Mouse (Mus musculus) limb, embryonic 10.5 days (tissue): ENCODE measurements around the gene Pcsk1n. TPM values are rescaled to one million over a fixed set of nuclear protein-coding genes. Genes with fewer than 3 reads are reported as not detected.
A peak's percentile ranks its signal among the peaks of the same experiment; 100 is the strongest.
"Not testable (repeated sequence)": the region's sequence is repeated elsewhere in the genome, so short reads cannot be mapped to it uniquely, and the experiment has no call there.

ENCODE experiments used
- DNase-seq: peaks from one replicate; pipeline ENCODE4 v3.0.0-alpha.2; 2017; ENCODE audit warnings: low spot score
- H3K27ac ChIP-seq: fragments of 300-500 bp; sonication (generic); 2 replicates; pipeline ENCODE4 v1.5.1; 2016; ENCODE audit warnings: mild to moderate bottlenecking
- H3K27me3 ChIP-seq: fragments of 300-500 bp; sonication (generic); 2 replicates; pipeline ENCODE4 v1.6.1; 2016; ENCODE audit warnings: low read depth, mild to moderate bottlenecking; ENCODE audit not compliant: poor library complexity, severe bottlenecking
- H3K36me3 ChIP-seq: fragments of 300-500 bp; sonication (generic); 2 replicates; pipeline ENCODE4 v1.6.1; 2016; ENCODE audit warnings: mild to moderate bottlenecking, moderate library complexity
- H3K4me1 ChIP-seq: fragments of 300-500 bp; sonication (generic); 2 replicates; pipeline ENCODE4 v1.6.1; 2016
- H3K4me3 ChIP-seq: fragments of 300-500 bp; sonication (generic); 2 replicates; pipeline ENCODE4 v1.5.1; 2016; ENCODE audit warnings: mild to moderate bottlenecking, moderate library complexity
- H3K9me3 ChIP-seq: fragments of 300-500 bp; sonication (generic); replicated peaks from 2 replicates; pipeline ENCODE4 v1.6.1; 2016; ENCODE audit warnings: mild to moderate bottlenecking
- WGBS: fragments of 180-500 bp; shearing (Covaris S2); methylation state at CpG from one replicate; pipeline ENCODE4 v1.1.7; 2016; 5-methylcytosine and 5-hydroxymethylcytosine counted together
- polyA plus RNA-seq: library from polyadenylated mRNA; unstranded; fragments of >200 nt; fragmentation: Nextera tagmentation; extraction: Ambion mirVana; gene quantifications from 2 replicates; pipeline ENCODE4 v1.2.1, GENCODE M21; 2016

The Pcsk1n gene
- 0.06 and 0.13 TPM in 2 replicates for polyA plus RNA-seq

DNA sequence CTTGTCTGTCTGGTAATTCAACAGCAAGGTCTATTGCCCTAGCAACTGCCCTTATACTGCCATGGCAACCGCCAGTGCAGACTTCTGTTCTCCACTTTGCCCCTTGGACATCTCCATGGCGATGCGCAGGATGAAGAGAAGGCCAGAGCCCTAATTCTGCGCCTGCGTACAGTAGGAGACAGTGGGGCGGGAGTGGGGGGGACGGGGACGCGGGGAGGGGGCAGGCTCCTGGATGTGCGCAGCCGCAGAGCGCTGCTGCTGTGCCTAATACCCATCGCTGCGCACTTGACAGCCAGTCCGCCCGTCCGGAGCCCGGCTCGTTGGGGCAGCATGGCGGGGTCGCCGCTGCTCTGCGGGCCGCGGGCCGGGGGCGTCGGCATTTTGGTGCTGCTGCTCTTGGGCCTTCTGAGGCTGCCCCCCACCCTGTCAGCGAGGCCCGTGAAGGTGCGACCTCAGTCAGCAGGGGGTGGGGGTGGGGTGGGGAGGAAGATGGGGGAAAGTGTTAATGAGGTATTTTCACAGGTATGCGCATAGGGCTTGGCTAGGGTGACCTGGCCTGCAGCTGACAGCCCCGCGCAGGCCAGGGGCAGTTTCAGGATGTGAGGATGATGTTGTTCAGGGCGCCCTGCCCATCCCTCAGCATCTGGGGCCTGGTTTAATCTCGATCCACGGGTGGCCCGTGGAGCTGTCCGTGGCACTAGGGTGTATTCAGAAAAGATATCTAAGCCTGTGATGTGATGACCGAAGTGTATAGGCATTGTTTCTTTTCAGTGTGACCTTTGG, at the start of gene Pcsk1n:
TSS of gene Pcsk1n (plus strand) at position 222 of the 783 bp plus-strand sequence.
- H3K27ac ChIP-seq: no peak within 1 kb of the TSS
- peak within 1 kb of the TSS; percentile 41 for H3K4me3 ChIP-seq
- H3K36me3 ChIP-seq: no peaks in the 10 kb centered on the region
- no peaks in the 10 kb centered on the region for H3K9me3 ChIP-seq
- peak; percentile 33 for DNase-seq
- WGBS: 16% methylated on average over 40 of the region's 40 CpGs
- H3K4me1 ChIP-seq: peaks cover 12% of the 10 kb centered on the region
- peaks cover 68% of the 10 kb centered on the region for H3K27me3 ChIP-seq

DNA sequence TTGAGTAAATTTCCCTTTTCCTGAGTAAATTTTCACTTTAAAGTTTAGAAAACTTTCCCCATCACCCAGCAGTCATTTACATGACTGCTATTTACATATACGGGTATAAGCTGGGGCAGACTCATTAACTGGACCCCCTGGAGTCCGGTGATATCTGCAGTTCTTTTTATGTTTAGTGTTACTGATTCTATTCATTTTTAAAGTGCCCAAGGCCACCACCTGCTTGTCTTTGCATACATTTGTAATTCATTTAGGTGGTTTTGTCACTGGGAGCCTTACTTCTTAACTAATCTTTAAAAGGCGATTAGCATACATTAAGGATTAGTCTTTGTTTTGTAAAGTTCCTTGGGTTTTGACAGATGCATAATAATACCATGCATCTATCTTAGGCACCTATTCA, 49.8 kb upstream of the Pcsk1n start:
- no peaks in the 10 kb centered on the region for H3K9me3 ChIP-seq
- 53% methylated on average over 3 of the region's 3 CpGs for WGBS
- H3K36me3 ChIP-seq: peaks cover 51% of the 10 kb centered on the region

DNA sequence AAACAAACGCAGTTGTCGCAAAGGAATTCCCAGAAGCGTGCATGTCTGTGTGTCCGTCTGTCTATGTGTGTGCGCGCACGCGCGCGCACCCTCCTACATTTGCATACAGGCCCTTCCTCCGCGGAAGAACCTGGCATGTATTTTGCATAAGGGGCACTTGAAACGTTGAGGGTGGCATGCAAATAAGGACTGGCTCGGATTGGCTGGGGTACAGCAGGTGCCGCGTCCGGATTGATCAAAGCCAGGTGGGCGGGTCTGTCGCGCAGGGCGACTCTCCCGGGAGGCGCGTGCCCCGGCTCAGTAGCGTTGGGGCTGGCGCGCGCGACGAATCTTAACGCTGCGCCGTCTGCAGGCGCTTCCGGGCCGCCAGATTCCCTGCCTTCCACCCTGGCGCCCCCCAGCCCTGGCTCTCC, 41.6 kb upstream of the Pcsk1n start, which contains the start of gene Pim2:
TSS of gene Pim2 (plus strand) at position 256 of the 413 bp plus-strand sequence.
- Histone ChIP-seq H3K27me3 (peaks cover 4% of the 10 kb centered on the region; the same call in 1 of the 2 replicates), H3K36me3 (peaks cover 21% of the 10 kb centered on the region), H3K4me3 (peak within 1 kb of the TSS; percentile 60), H3K4me1 (peaks cover 6% of the 10 kb centered on the region; the same call in 1 of the 2 replicates), H3K27ac (peak within 1 kb of the TSS; percentile 62; the same call in 1 of the 2 replicates), H3K9me3 (no peaks in the 10 kb centered on the region)
- DNase-seq: peak; percentile 83
- 16% methylated on average over 37 of the region's 38 CpGs for WGBS

More for the DNA sequence above, 49.8 kb upstream of the Pcsk1n start:
- no peaks in the 10 kb centered on the region for H3K4me1 ChIP-seq
- no peak for DNase-seq
- H3K27ac ChIP-seq: no peak overlapping the region
- H3K4me3 ChIP-seq: no peak overlapping the region
- no peaks in the 10 kb centered on the region for H3K27me3 ChIP-seq

GRCm38 (mm10) chrX:7878495-7878894, 41.1 kb upstream of the Pcsk1n start:
- H3K9me3 ChIP-seq: no peaks in the 10 kb centered on the region
- H3K36me3 ChIP-seq: peaks cover 16% of the 10 kb centered on the region
- H3K4me3 ChIP-seq: peak overlapping the region; percentile 60
- H3K4me1 ChIP-seq: peaks cover 6% of the 10 kb centered on the region; the same call in 1 of the 2 replicates
- 9% methylated on average over 20 of the region's 21 CpGs for WGBS
- H3K27ac ChIP-seq: peak overlapping the region; percentile 62; the same call in 1 of the 2 replicates
- H3K27me3 ChIP-seq: peaks cover 4% of the 10 kb centered on the region; the same call in 1 of the 2 replicates
- peak; percentile 31 for DNase-seq

GRCm38 (mm10) chrX:7879819-7880218, 39.8 kb upstream of the Pcsk1n start:
- H3K4me3 ChIP-seq: peak overlapping the region; percentile 27
- no peaks in the 10 kb centered on the region for H3K9me3 ChIP-seq
- peaks cover 6% of the 10 kb centered on the region; the same call in 1 of the 2 replicates for H3K4me1 ChIP-seq
- DNase-seq: peak; percentile 57
- H3K36me3 ChIP-seq: peaks cover 4% of the 10 kb centered on the region; the same call in 1 of the 2 replicates
- H3K27ac ChIP-seq: no peak overlapping the region
- WGBS: 20% methylated on average over 11 of the region's 11 CpGs
- peaks cover 4% of the 10 kb centered on the region; the same call in 1 of the 2 replicates for H3K27me3 ChIP-seq

GRCm38 (mm10) chrX:7883841-7884567, 35.6 kb upstream of the Pcsk1n start, which contains the start of gene Slc35a2:
Gene Slc35a2 (plus strand): TSS chrX:7884028.
- 14% methylated on average over 49 of the region's 49 CpGs for WGBS

GRCm38 (mm10) chrX:7898211-7898610, 21.4 kb upstream of the Pcsk1n start:
- no peaks in the 10 kb centered on the region for H3K9me3 ChIP-seq
- H3K36me3 ChIP-seq: peaks cover 40% of the 10 kb centered on the region
- H3K27me3 ChIP-seq: no peaks in the 10 kb centered on the region
- 28% methylated on average over 13 of the region's 13 CpGs for WGBS
- H3K4me1 ChIP-seq: 0 out of 2 replicates have a peak, but pooled peaks cover 4% of the 10 kb centered on the region
- peak overlapping the region; percentile 86; the same call in 1 of the 2 replicates for H3K27ac ChIP-seq
- DNase-seq: no peak
- peak overlapping the region; percentile 64 for H3K4me3 ChIP-seq

More at GRCm38 (mm10) chrX:7883841-7884567, 35.6 kb upstream of the Pcsk1n start, which contains the start of gene Slc35a2:
- no peaks in the 10 kb centered on the region for H3K9me3 ChIP-seq
- no peaks in the 10 kb centered on the region for H3K4me1 ChIP-seq
- H3K27ac ChIP-seq: peak within 1 kb of the TSS; percentile 78
- peak; percentile 79 for DNase-seq
- H3K36me3 ChIP-seq: peaks cover 9% of the 10 kb centered on the region; the same call in 1 of the 2 replicates
- no peaks in the 10 kb centered on the region for H3K27me3 ChIP-seq
- H3K4me3 ChIP-seq: peak within 1 kb of the TSS; percentile 64

DNA sequence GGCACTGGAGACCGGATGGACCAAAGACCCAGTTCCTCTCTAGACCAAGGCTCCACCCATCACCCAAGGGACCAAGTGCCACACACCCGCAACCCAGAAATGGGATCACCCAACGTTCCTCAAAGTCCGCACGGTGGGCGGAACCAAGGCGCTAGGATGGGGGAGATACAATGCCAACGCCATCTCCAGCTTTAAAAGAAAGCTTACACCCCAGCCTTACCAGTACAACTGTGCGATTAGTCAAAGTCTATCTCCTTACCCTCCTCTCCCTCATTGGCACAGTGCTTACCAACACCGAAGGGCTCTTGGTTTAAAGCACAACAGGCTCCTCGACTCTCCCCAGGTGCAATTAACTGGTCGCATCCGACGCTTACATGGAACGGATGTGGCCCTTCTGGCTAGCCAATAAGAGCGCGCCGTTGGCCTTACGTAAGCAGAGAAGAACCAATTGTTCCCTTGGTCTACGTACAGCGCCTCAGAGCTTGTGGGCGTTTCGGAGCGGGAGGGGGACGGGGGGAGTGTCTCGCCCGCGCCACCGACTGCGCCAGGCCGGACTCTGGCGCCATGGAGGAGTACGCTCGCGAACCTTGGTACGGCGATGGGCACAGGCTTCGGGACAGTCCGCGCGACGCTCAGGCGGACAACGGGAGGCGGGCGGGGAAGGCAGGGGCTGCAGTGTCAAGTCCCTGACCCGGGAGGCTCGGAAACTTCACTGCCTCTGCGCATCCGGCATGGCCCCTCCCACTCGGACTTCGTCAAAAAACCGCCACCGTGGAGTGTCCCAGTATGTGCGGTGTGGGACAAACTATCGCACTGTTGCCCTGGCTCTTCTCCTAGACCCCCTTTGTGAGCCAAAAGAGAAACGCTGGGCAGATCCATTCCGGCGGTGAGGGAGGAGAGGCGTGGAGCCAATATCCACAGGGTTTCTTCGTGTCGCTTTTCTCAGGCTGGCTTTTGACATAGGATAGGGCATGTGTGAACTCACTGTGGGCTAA, 20.4 kb upstream of the Pcsk1n start, which contains the start of the genes Pqbp1 and Timm17b:
TSS of gene Pqbp1 (minus strand) at position 390 of the 995 bp plus-strand sequence.
TSS of gene Timm17b (plus strand) at position 478 of the 995 bp plus-strand sequence.
- Histone ChIP-seq H3K27ac (peak within 1 kb of the TSS; percentile 86), H3K9me3 (no peaks in the 10 kb centered on the region), H3K4me1 (0 out of 2 replicates have a peak, but pooled peaks cover 4% of the 10 kb centered on the region), H3K4me3 (peak within 1 kb of the TSS; percentile 64), H3K36me3 (peaks cover 33% of the 10 kb centered on the region), H3K27me3 (no peaks in the 10 kb centered on the region)
- DNase-seq: peak; percentile 81
- 12% methylated on average over 62 of the region's 62 CpGs for WGBS

DNA sequence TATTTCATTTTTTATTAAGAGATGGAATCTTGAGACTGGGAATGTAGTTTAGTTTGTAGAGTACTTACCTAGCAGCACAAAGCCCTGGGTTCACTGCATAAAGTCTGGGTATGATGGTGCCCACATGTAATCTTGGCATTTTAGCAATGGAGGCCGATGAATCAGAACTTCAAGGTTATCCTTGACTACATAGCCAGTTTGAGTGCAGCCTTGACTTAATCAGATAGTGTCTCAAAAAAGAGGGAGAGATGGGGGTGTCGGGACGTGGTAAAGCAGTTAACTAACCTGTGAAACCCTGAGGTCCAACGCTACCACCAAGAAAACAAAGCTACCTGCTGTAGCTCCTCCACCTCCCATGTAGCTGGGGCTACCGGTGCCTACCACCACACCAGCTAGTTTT, 15.2 kb upstream of the Pcsk1n start:
- no peaks in the 10 kb centered on the region for H3K9me3 ChIP-seq
- 94% methylated on average over 5 of the region's 5 CpGs for WGBS
- DNase-seq: no peak
- H3K4me1 ChIP-seq: no peaks in the 10 kb centered on the region
- H3K27me3 ChIP-seq: no peaks in the 10 kb centered on the region
- H3K36me3 ChIP-seq: peaks cover 29% of the 10 kb centered on the region
- no peak overlapping the region for H3K27ac ChIP-seq
- no peak overlapping the region for H3K4me3 ChIP-seq

DNA sequence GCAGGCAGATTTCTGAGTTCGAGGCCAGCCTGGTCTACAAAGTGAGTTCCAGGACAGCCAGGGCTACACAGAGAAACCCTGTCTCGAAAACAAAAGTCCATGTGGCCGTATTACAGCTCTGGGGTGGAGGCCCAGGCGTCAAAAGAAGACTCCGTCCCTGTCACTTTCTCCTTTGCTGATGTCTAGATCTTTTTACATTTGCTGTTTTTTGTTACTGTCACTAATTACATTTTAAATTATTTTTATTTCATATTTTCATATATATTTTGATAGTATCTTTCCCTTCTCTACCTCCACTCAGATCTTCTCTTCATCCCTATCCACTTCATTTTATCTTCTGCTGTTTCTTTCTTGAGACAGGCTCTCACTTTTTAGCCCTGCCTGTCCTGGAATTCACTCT, 11.9 kb upstream of the Pcsk1n start, which contains the start of gene Gm10491:
TSS of gene Gm10491 (minus strand) at position 101 of the 400 bp plus-strand sequence.
- H3K27me3 ChIP-seq: no peaks in the 10 kb centered on the region
- 93% methylated on average over 5 of the region's 5 CpGs for WGBS
- H3K27ac ChIP-seq: no peak within 1 kb of the TSS
- no peak for DNase-seq
- peaks cover 22% of the 10 kb centered on the region for H3K36me3 ChIP-seq
- H3K4me3 ChIP-seq: no peak within 1 kb of the TSS
- no peaks in the 10 kb centered on the region for H3K9me3 ChIP-seq
- no peaks in the 10 kb centered on the region for H3K4me1 ChIP-seq

DNA sequence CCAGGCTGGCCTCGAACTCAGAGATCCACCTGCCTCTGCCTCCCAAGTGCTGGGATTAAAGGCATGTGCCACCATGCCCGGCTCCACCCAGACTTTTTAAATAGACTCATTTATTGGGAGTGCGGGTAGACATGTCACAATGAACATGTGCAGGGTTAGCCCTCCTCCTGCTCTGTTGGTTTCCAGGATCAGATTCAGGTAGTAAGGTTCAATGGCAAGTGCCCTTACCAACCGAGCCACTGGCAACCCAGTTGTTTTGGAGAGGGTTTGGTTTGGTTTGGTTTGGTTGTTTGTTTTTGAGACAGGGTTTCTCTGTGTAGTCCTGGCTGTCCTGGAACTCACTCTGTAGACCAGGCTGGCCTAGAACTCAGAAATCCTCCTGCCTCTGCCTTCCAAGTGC, 10.4 kb upstream of the Pcsk1n start, which contains the start of gene Gm10490:
TSS of gene Gm10490 (plus strand) at position 301 of the 400 bp plus-strand sequence.
- peaks cover 19% of the 10 kb centered on the region for H3K36me3 ChIP-seq
- DNase-seq, H3K4me3 ChIP-seq, H3K27ac ChIP-seq, H3K9me3 ChIP-seq, H3K4me1 ChIP-seq, H3K27me3 ChIP-seq: not testable (repeated sequence)
- WGBS: 88% methylated on average over 4 of the region's 4 CpGs
